Mouse (Mus musculus) left cerebral cortex, adult 11 months (tissue): ENCODE results near the gene Uqcc3.
"Not testable (repeated sequence)": the region's sequence is repeated elsewhere in the genome, so short reads cannot be mapped to it uniquely, and the experiment has no call there.

Source experiments
- DNase-seq: peaks from one replicate; pipeline ENCODE4 v3.0.0; 2022; ENCODE audit warnings: low spot score

The Uqcc3 gene

DNA sequence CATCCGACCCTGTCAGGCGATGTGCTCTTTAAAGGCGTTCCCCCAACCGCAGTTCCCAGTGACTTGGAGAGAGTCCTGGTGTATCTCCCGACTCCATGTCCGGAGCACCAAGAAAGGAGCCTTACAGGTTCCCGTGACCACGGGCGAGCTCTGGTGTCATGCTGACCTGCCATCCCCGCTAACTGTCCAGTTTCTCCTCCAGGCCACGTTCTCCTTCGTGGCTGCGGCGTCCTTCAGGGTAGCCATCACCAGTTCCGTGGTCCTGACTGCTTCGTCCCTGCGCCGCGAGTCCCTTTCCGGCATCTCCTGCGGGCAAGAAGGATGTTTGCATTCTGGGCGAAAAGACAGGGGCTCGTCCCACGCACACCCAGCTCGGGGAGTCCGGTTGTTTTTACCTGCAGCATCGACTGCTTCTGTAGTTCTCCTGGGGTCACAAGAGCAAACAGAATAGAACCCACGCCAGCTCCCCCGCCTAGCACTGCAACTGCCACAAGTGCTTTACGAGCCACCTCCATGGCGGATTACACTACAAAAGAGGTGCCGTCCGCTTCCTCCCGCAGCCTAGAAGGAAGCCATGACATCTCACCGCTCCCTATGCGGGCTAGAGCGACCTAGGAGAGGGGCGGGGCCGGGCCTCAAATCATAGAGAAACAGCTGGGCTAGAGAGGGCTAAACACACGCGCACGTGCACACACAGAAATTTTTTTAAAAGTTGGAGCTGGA is at the start of gene Uqcc3:
Uqcc3 (minus strand) TSS at position 613 of the 723 bp plus-strand sequence.
- DNase-seq: peak; percentile 83

DNA sequence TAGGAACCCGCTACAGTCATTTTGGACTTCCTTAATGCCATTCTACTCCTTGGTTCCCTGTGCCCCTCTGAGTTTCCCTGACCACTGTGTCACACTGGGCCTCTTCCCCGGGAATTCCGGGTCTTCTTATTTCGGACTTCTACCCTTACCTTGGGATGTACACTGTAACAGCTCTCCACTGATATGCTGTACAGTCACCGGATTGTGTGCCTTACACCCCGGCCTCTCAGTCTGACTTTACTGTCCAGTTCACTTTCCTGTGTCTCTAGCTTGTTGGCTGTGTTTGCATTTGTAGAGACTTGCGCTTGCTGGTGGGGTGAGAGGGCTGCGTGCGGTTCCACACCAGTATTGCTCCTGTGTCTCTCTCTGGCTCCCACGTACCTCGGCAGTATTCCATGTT is 49.4 kb upstream of the Uqcc3 start:
- DNase-seq: no peak

DNA sequence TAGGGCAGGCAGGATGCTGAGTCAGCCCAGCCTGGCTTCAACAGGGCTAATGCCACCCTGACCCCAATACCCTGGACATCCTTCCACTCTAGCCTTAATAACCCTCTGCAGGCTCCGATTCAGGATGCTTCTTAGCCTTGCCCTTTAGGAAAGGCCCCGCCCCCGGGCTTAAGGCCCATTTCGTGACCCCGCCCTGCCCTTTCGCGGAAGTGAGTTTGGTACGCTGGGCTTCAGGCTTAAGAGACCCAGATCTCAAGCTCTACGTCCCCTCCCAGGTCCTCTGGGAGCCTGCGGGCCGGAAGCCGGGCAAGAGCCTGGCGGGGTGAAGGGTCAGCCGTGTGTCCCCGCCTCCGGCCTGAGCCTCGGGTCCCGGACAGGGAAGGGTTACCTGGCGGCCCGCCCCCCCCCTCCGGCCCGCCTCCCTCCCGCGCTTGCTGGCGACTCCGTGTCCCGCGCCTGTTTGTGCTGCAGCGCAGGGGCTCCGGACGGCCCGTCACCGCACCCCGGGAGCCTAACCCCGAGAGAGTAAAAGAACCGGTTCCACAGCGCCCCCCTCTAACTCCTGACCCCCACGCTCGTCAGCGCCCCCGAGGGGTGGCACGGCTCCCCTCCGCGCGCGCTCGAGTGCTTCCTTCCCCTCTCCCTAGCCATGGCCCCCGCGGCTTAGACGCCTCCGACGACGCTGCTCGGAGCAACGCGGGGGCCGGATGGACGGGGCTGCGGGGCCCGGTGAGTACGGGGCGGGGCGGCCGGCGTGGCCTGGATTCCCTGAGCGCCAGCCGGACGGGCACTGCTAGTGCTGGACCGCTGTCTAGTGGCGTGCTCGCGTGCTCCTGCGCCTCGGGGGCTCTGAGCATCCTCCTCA is 48.7 kb upstream of the Uqcc3 start, which contains the start of the genes Rom1 and Eml3:
Rom1 (minus strand) TSS at position 133 of the 865 bp plus-strand sequence.
Eml3 (plus strand) TSS at position 329 of the 865 bp plus-strand sequence.
- no peak for DNase-seq

DNA sequence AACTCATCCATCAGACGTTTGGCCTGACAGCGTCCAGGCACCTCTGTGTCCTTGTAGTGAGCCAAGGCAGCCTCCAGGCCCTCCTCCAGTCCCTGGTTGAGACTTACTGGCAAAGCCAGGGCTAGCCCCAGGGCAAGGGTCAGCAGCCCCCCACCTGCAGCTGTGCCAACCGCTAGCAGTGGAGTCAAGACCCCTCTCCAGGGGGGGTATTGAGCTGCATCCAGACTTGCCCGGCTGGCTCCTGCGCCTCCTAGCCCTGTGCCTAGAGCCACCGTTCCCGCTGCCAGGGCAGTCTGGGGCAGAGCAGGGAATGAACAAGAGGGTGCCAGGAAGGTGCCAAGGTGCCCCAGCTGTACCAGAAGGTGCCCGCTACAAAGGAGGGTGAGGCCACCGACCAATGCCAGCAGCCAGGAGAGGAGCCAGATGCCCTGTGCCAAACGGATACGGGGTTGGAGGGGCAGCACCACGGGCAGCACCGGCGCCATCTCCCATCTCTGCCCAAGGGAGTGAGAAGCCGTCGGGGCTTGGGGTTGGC is 48.0 kb upstream of the Uqcc3 start:
- DNase-seq: no peak

DNA sequence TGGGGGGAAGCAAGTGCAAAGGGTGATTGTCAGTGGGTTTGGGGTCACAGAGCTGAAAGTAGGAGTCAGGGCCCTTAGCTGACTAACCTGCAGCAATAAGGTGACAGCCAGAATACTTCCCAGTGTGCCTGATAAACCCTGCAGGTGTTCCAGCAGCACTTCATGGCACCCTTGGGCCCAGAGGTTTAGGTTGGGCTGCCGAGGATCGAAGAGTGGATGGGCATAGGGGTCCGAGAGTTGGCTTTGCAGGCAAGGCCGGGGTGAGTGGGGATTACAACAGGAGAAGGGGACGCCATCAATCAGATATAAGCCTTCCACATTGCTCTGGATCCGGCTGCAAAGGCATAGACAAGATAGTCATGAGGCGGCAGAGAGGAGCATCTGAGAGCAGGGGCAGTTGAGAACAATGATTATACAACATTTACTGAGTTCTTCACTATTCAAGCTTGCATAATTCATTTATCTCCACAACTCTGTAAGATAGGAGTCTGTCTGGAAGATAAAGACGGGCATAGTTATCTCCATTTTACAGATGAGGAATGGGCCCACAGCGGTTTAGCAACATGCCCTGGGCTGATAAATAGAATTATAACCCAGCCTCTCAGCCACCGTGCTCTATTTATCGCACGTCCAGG is 47.3 kb upstream of the Uqcc3 start:
- no peak for DNase-seq

DNA sequence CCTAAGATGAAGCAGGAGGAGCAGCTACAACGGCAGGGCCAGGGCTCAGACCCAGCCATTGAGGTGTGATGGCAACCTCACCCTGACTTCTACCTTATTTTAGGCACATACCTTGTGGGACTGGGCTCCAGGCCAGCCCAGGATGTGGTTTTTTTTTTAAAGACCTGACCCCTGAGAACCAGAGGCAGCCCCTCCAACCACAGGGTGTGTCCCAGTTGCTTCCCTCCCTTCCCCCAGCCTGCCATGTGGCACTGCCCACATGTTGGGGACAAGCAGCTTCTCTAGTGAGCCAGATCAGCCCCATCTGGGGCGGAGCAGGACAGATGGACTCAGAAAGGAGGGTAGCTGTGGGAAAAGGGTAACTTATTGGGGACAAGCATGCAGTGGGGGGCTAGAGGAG is 46.0 kb upstream of the Uqcc3 start:
- no peak for DNase-seq

DNA sequence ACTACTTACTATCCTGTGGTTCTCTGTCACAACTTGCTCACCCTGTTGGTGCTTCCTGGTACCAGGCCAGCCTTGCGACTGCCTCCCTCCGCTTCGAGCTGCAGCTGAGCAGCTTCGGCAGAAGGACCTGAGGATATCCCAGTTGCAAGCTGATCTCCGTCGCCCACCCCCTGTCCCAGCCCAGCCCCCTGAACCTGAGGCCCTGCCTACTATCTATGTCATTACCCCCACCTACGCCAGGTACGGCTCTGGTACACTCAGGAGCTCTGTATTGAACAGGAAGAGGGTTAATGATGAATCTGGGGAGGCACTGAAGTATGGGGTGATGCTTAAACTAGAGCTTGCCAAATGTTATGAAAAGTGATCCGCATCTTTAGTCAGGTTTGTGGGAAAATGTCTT is 41.0 kb upstream of the Uqcc3 start:
- no peak for DNase-seq

DNA sequence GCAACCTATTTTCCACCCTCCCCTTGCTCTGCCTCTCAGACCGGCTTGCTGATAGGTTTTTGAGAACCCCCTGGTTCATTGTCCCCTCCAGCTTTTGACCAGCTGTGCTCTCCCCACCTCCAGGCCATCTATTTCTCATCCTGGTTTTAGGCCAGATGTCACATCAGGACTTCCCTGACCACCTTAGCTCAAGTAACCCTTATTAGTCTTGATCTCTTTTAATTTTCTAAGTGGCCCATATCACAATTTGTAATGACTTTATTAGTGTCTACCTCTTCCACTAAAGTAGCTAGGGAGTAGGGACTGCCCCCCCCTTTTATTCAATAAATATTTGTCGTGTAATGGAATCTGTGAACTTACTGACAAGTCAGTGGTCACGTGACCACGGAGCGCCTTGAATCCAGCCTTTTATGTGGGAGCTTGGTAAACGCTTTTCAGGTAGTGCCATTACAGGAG is 40.1 kb upstream of the Uqcc3 start:
- no peak for DNase-seq

DNA sequence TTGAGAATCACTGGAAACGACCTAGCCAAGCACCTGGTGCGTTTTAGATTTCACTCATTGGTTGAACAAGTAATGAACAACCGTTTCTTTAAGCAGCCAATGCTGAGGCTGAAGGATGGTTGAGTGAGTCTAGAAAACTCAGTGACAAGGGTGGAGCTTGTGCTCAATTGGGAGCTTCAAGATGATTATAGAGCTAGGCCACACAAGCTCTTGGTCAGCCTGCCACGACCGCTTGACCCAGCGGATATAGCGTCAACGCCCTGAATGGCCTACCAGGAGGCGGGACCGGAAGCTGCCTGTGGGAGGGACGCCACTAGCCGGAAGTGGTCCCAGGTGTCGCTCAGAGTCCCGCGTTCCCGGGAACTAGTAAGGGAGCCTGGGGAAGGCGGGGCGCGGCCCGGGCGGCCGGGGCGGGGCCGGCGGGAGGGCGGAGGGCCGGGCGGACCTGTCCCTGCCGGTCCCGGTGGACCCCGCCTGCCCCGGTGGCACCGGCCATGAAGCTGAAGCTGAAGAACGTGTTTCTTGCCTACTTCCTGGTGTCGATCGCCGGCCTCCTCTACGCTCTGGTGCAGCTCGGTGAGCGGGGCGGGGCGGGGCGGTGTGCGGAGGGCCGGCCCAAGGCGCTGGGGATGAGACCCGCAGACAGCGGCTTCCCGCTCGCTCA is 39.5 kb upstream of the Uqcc3 start, which contains the start of gene B3gat3:
B3gat3 (plus strand) TSS at position 302 of the 664 bp plus-strand sequence.
- peak; percentile 87 for DNase-seq

DNA sequence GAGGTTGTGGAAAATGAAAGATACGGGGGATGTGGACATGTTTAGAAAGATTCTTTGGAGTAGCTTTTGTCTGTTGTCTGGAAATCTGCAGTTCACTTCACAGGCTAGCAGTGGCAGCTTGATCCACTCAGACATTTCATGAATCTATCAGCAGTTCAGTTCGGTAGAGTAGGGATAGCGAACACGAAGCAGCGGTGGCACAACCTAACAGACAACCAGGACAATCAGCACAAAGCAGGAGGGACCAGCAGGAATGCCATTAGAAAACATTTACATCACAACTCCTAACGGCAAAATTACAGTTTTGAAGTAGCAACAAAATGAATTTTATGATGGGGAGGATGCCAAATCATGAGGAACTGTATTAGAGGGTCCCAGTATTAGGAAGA is 39.0 kb upstream of the Uqcc3 start:
- DNase-seq: no peak

DNA sequence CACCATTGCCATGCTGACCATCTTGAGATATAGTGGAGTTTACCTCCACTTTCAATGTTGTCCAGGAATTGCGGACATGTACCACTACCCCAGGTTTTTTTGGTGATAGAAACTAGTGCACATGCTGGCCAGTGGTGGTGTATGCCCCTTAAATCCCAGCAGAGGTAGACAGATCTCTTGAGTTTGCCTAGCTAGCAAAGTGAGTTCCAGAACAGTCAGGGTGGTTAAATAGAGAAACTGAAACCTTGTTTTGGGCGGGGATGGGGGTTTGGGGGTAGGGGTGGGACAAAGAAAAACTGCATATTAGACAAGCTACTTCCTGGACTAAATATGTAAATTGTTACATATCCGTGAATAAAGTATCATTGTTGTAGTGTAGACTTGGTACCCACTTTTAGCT is 38.3 kb upstream of the Uqcc3 start:
- DNase-seq: no peak

DNA sequence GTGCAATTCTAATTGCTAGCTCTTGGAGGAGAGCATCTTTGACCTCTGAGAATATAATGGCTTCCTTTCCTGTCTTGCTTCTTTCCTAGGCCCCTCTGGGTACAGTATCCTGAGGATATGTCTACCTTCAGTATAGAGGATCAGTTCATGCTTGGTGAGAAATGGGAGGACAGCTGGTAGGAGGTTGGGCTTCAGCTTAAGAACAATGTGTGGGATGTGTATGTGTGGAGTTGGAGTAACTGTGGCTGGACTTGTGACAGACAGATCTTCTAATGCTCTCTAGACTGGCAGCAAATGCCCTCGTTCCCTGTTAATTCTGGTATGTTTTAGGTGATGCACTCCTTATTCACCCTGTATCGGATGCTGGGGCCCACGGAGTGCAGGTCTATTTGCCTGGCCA is 33.5 kb upstream of the Uqcc3 start:
- DNase-seq: no peak

DNA sequence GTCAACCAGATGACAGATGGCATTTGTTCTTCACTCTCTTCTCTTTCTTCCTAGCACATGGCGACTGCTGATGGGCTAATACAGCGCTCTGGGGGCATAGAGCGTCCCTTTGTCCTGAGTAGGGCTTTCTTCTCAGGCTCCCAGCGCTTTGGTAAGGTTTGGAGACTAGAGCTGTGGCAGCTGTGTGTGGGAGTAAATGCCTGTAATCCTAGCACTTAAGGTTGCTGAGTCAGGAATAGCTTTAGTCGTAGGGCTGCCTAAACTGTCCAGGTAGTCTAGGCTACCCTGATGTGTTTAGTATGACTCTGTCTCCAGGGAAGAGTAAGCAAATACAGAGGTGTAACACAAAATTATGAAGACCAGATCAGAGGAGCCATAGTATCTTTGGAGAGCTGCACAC is 31.1 kb upstream of the Uqcc3 start:
- no peak for DNase-seq

DNA sequence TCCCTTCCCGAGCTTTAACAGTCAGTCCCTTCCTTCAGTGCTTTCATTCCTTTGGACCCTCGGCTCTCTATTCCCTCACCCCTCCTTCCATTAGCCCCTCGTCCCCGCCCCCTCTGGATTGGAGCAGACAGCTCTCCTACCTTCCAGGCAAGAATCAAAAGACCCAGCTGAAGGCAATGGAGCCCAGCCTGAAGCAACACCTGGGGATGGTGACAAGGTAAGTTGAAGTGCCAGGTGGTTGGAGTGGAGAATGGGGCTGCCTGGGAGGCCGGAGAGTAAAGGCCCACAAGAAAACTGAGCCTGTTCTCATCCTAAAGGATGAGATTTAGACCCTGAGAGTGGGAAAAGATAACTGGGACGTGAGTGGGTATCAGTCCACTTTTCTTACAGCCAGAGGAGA is 27.8 kb upstream of the Uqcc3 start:
- no peak for DNase-seq

DNA sequence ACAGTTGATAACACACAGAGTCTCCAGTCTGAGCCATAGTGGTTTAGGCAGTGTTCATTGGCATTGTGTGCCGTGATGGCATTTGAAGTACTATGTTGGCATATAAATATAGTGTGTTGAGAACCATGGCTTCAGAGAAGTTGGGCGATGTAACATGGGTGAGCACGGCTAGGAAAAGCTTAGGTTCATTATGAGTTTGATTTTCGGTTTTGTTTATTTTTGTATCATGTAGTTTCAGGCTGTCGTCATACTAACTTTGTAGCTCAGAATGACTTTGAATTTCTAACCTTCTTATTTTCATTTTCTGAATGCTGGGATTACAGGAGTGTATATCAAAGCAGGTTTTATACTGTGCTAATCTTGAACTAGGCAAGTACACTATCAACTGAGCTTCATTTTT is 22.7 kb upstream of the Uqcc3 start:
- DNase-seq: no peak

DNA sequence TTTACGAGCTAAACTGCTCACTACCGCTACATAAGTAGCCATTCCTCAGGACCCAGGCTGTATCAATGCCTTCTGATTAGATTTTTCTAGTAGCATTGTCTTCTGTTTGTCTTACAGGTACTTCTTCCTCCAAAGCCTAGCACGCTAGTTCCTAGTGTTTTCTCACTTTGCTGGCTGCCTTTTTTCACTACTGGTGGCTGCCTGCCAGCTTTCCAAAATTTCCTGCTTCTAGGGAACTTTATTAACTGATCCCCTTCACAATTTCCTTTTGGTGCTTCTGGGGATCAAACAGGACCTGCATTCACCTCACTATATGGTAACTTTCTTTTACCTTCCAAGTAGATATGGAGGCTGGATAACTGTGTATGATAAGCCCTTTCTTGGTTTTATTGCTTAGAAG is 18.4 kb upstream of the Uqcc3 start:
- no peak for DNase-seq

DNA sequence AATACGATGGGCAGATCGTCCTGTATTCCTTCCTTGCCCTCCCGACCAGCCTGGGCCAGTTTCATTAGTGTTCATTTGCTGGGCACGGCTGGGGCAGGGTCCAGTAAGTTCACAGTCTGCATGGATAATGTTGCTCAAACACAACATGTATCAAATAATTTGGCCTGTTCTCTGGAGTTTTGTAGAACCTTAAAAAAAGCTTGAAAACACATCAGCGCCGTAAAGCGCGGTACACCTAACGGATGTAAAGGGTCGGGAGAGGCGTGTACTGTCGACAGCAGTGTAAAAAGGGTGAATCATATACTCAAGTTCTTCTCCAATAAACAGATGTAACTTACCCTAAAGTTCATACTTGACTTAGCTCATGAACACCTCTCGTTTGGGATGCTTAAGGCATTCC is 17.9 kb upstream of the Uqcc3 start:
- DNase-seq: no peak

DNA sequence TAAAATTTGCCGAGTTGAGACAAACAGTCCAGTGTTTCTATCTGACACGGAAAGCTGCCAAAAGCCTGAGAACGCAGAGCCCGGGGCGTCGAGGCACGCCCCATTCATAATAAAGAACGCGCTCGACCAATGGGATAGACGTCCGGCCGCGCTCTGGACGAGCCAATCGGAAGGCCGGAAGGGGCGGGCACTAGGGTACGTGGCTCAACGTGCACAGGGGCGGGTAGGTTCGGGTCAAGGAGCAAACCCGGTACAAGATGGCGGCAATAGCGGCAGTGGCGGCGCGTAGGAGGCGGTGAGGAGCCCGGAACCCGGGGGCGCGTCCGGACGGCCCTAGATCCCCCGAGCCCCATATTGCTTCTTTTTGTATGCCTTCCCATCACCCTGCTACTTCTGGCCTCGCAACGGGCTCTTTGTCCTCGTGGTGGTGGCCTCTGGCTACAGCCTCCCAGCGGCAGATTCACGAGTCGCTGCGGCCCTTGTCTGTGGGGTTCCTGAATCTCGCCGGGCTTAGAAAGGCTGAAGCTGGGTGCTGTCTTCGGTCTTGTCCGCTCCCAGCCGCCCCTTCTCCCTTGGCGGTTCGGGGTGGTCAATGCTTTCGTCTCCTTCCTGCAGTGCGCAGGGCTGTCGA is 17.3 kb upstream of the Uqcc3 start, which contains the start of gene Ganab:
Ganab (plus strand) TSS at position 207 of the 631 bp plus-strand sequence.
- peak; percentile 93 for DNase-seq

DNA sequence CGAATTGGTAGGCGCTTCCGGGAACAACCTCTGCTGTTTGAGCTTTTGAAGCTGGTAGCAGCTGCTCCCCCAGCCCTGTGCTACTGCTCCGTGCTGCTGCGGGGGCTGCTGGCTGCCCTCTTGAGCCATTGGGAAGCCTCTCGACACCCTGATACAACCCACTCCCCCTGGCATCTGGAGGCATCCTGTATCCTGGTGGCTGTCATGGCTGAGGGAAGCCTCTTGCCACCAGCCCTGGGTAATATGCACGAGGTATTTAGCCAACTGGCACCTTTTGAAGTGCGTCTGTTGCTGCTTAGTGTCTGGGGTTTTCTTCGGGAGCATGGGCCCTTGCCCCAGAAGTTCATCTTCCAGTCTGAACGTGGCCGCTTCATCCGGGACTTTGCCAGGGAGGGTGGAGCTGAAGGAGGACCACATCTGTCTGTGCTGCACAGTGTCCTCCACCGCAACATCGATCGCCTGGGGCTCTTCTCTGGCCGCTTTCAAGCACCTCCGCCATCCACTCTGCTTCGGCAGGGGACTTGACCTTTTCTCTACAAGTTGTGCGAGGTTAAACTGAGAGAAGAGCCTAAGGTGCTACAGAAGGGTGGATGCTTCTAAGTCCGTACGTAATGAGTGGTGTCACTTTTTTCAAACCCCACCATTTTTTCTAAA is 16.6 kb upstream of the Uqcc3 start:
- DNase-seq: not testable (repeated sequence)

DNA sequence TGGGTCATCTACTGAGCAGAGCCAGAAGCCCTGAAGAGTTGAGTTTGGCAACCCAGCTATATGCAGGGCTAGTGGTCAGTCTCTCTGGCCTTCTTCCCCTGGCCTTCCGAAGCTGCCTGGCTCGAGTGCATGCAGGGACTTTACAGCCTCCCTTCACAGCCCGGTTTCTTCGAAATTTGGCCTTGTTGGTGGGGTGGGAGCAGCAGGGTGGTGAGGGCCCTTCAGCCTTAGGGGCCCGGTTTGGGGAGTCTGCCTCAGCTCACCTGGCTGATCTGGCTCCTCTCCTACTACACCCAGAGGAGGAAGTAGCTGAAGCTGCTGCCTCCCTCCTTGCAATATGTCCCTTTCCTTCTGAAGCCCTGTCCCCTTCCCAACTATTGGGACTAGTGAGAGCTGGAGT is 15.5 kb upstream of the Uqcc3 start:
- DNase-seq: not testable (repeated sequence)
